In genomic region chr4:33526092-33526491, GRCm38 (mm10) we compare ENCODE assay signal across 12 mouse cellular contexts.
DNase-seq lines count a peak whose midpoint lies in the region; ATAC-seq lines count a peak whose summit lies in the region.
"Had no signal": no experiment of that assay in that cellular context is flagged by ENCODE, and none has a peak within 500 bp of the region (broad histone marks: within the 10 kb centered on the region; RNA-seq: fewer than 3 reads in every experiment).

No protein-coding gene starts in this region.

- H3K4me2 ChIP-seq in hindbrain, embryonic 14.5 days (replicated peaks), result no peak overlapping the region
- no peak overlapping the region for H3K4me2 ChIP-seq in midbrain, embryonic 11.5 days
- H3K4me2 ChIP-seq in midbrain, embryonic 16.5 days (ENCODE audit: low read length), result no peak overlapping the region
- H3K4me2 ChIP-seq in heart, embryonic 11.5 days, result no peak overlapping the region
- H3K4me2 ChIP-seq: embryonic facial prominence, embryonic 15.5 days; limb, embryonic 15.5 days had no signal

- peaks cover 17% of the 10 kb centered on the region for H3K4me1 ChIP-seq in hindbrain, embryonic 10.5 days (replicated peaks)
- peaks cover 12% of the 10 kb centered on the region for H3K4me1 ChIP-seq in hindbrain, embryonic 14.5 days (replicated peaks; ENCODE audit: control insufficient read depth, insufficient read depth, low read length)
- no peaks in the 10 kb centered on the region for H3K4me1 ChIP-seq in midbrain, embryonic 11.5 days (ENCODE audit: control insufficient read depth, insufficient read depth, low read length)
- peaks cover 10% of the 10 kb centered on the region for H3K4me1 ChIP-seq in midbrain, embryonic 16.5 days (ENCODE audit: control insufficient read depth, insufficient read depth, low read length)
- H3K4me1 ChIP-seq in heart, embryonic 11.5 days (ENCODE audit: control insufficient read depth, insufficient read depth, low read length), result no peaks in the 10 kb centered on the region

- no peaks in the 10 kb centered on the region for H3K36me3 ChIP-seq in hindbrain, embryonic 10.5 days
- H3K36me3 ChIP-seq in hindbrain, embryonic 14.5 days (replicated peaks; ENCODE audit: control insufficient read depth, insufficient read depth), result no peaks in the 10 kb centered on the region
- H3K36me3 ChIP-seq in midbrain, embryonic 11.5 days (ENCODE audit: control insufficient read depth, insufficient read depth, low read length), result no peaks in the 10 kb centered on the region
- H3K36me3 ChIP-seq in midbrain, embryonic 16.5 days (ENCODE audit: control insufficient read depth, insufficient read depth, low read length), result no peaks in the 10 kb centered on the region
- no peaks in the 10 kb centered on the region for H3K36me3 ChIP-seq in heart, embryonic 11.5 days (ENCODE audit: control insufficient read depth, insufficient read depth, low read length)
- H3K36me3 ChIP-seq: embryonic facial prominence, embryonic 15.5 days; limb, embryonic 15.5 days had no signal

- ATAC-seq in hindbrain, embryonic 14.5 days (ENCODE audit: low FRiP score), result no peak
- 0 out of 2 replicates have a peak, but pooled peaks have one; percentile 14 for ATAC-seq in midbrain, embryonic 11.5 days (ENCODE audit: low FRiP score)
- no peak for ATAC-seq in midbrain, embryonic 16.5 days
- ATAC-seq in heart, embryonic 11.5 days (replicated peaks; ENCODE audit: insufficient number of reproducible peaks, low FRiP score, low TSS enrichment), result no peak
- ATAC-seq: activated CD4-positive, CD25-positive, alpha-beta regulatory T cell, adult 4 months had no signal

- WGBS in hindbrain, embryonic 10.5 days, result 7% methylated on average over 7 of the region's 7 CpGs
- WGBS in hindbrain, embryonic 14.5 days, result 19% methylated on average over 7 of the region's 7 CpGs
- WGBS in midbrain, embryonic 11.5 days, result 16% methylated on average over 7 of the region's 7 CpGs
- WGBS in midbrain, embryonic 16.5 days, result 17% methylated on average over 7 of the region's 7 CpGs
- WGBS in heart, embryonic 11.5 days (ENCODE audit: insufficient replicate concordance), result 31% methylated on average over 7 of the region's 7 CpGs

- peak overlapping the region; percentile 77 for H3K27ac ChIP-seq in hindbrain, embryonic 10.5 days
- no peak overlapping the region for H3K27ac ChIP-seq in hindbrain, embryonic 14.5 days
- H3K27ac ChIP-seq in midbrain, embryonic 11.5 days (ENCODE audit: low read depth, low read length), result no peak overlapping the region
- no peak overlapping the region; the same call in 1 of the 2 replicates for H3K27ac ChIP-seq in midbrain, embryonic 16.5 days (ENCODE audit: low read length)
- H3K27ac ChIP-seq in heart, embryonic 11.5 days (ENCODE audit: low read depth, low read length), result no peak overlapping the region
- H3K27ac ChIP-seq: embryonic facial prominence, embryonic 15.5 days; limb, embryonic 15.5 days had no signal

- DNase-seq in hindbrain, embryonic 10.5 days (ENCODE audit: low spot score), result peak; percentile 59
- DNase-seq in hindbrain, embryonic 14.5 days (ENCODE audit: low spot score), result no peak
- no peak for DNase-seq in midbrain, embryonic 11.5 days (ENCODE audit: low spot score, missing footprints)
- peak; percentile 53 for DNase-seq in embryo, embryonic 10.5 days (ENCODE audit: low spot score)
- DNase-seq in thymus, postnatal 0 days (ENCODE audit: low spot score), result no peak
- DNase-seq: kidney, postnatal 25 days; lung, postnatal 4 days had no signal

- H3K9me3 ChIP-seq in hindbrain, embryonic 10.5 days, result no peaks in the 10 kb centered on the region; the same call in 1 of the 2 replicates
- H3K9me3 ChIP-seq in hindbrain, embryonic 14.5 days (ENCODE audit: control insufficient read depth, low read length), result no peaks in the 10 kb centered on the region
- H3K9me3 ChIP-seq in midbrain, embryonic 11.5 days (ENCODE audit: control insufficient read depth, low read length), result no peaks in the 10 kb centered on the region
- H3K9me3 ChIP-seq in midbrain, embryonic 16.5 days (replicated peaks; ENCODE audit: control insufficient read depth, low read length, poor library complexity, severe bottlenecking), result no peaks in the 10 kb centered on the region
- H3K9me3 ChIP-seq in heart, embryonic 11.5 days (replicated peaks; ENCODE audit: control insufficient read depth, low read length), result no peaks in the 10 kb centered on the region; the same call in 1 of the 2 replicates
- H3K9me3 ChIP-seq: embryonic facial prominence, embryonic 15.5 days; limb, embryonic 15.5 days had no signal

- H3K9ac ChIP-seq in hindbrain, embryonic 14.5 days, result no peak overlapping the region
- H3K9ac ChIP-seq in midbrain, embryonic 11.5 days (ENCODE audit: low read length), result no peak overlapping the region
- no peak overlapping the region for H3K9ac ChIP-seq in midbrain, embryonic 16.5 days (ENCODE audit: low read depth, low read length)
- no peak overlapping the region for H3K9ac ChIP-seq in heart, embryonic 11.5 days (ENCODE audit: low read depth, low read length)
- H3K9ac ChIP-seq: embryonic facial prominence, embryonic 15.5 days; limb, embryonic 15.5 days had no signal

- H3K27me3 ChIP-seq in hindbrain, embryonic 10.5 days (ENCODE audit: insufficient read depth, poor library complexity, severe bottlenecking), result no peaks in the 10 kb centered on the region
- H3K27me3 ChIP-seq in hindbrain, embryonic 14.5 days (ENCODE audit: control insufficient read depth, insufficient read depth, low read length), result no peaks in the 10 kb centered on the region
- H3K27me3 ChIP-seq in midbrain, embryonic 11.5 days (ENCODE audit: control insufficient read depth, insufficient read depth, low read length), result no peaks in the 10 kb centered on the region
- no peaks in the 10 kb centered on the region for H3K27me3 ChIP-seq in midbrain, embryonic 16.5 days (ENCODE audit: control insufficient read depth, insufficient read depth, low read depth, low read length)
- H3K27me3 ChIP-seq in heart, embryonic 11.5 days (ENCODE audit: control insufficient read depth, insufficient read depth, low read length), result peaks cover 19% of the 10 kb centered on the region
- H3K27me3 ChIP-seq: embryonic facial prominence, embryonic 15.5 days; limb, embryonic 15.5 days had no signal

- no peak overlapping the region for H3K4me3 ChIP-seq in hindbrain, embryonic 10.5 days
- H3K4me3 ChIP-seq in hindbrain, embryonic 14.5 days (replicated peaks; ENCODE audit: low read length), result no peak overlapping the region
- no peak overlapping the region for H3K4me3 ChIP-seq in midbrain, embryonic 11.5 days (ENCODE audit: low read depth, low read length)
- no peak overlapping the region for H3K4me3 ChIP-seq in midbrain, embryonic 16.5 days (ENCODE audit: low read depth, low read length)
- H3K4me3 ChIP-seq in heart, embryonic 11.5 days (ENCODE audit: low read depth, low read length), result no peak overlapping the region
- H3K4me3 ChIP-seq: embryonic facial prominence, embryonic 15.5 days; limb, embryonic 15.5 days had no signal

Comparison
In these comparisons a context has a peak if more than half of its experiments do, and no peak if none do; other contexts are left out.
1. DNase-seq: peak in hindbrain, embryonic 10.5 days (single experiment) and embryo, embryonic 10.5 days (single experiment); none in hindbrain, embryonic 14.5 days (single experiment), midbrain, embryonic 11.5 days (single experiment) and thymus, postnatal 0 days (single experiment).